ENCODE assay signal across 8 mouse cellular contexts in the genomic region with DNA sequence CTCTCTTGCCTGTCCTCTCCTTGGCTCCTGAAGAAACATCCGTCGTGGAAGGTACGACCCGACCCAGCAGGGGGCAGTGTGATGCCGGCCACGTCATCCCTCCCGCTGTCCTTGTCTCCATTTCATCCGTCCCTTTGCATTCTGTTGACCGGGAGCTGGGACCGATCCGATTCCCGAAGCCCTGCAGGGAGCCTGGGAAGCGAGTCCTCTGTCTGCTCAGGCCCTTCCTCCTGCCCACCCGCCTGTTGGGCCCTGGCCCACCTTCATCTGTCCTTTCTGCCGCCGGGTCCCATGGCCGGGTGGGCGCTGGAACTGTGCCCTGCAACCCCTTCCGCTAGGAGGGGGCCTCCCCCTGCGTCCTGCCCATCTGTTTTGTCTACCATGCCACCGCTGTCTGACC. TPM values are rescaled to one million over a fixed set of nuclear protein-coding genes. Genes with fewer than 3 reads are reported as not detected.
DNase-seq lines count a peak whose midpoint lies in the region; ATAC-seq and TF ChIP-seq lines count a peak whose summit lies in the region.

No protein-coding gene starts in this region.

- H3K4me1 ChIP-seq in hindbrain, embryonic 15.5 days (replicated peaks) = peaks cover 36% of the 10 kb centered on the region
- peaks cover 51% of the 10 kb centered on the region for H3K4me1 ChIP-seq in limb, embryonic 12.5 days (replicated peaks)
- H3K4me1 ChIP-seq in midbrain, postnatal 0 days (ENCODE audit: insufficient read depth, low read length) = 0 out of 2 replicates have a peak, but pooled peaks cover 3% of the 10 kb centered on the region

- H3K27me3 ChIP-seq in hindbrain, embryonic 15.5 days = no peaks in the 10 kb centered on the region
- H3K27me3 ChIP-seq in limb, embryonic 12.5 days = 0 out of 2 replicates have a peak, but pooled peaks cover 7% of the 10 kb centered on the region
- H3K27me3 ChIP-seq in midbrain, postnatal 0 days (ENCODE audit: insufficient read depth, low read length) = no peaks in the 10 kb centered on the region

- peak; percentile 15 for DNase-seq in CD4-positive, CD25-positive, alpha-beta regulatory T cell, adult 2 months (ENCODE audit: low read depth, low spot score)
- peak; percentile 84 to 85 for DNase-seq in cerebellum, postnatal 10 days
- DNase-seq in gastrocnemius, adult 2 months = peak; percentile 90
- peak; percentile 79 for DNase-seq in midbrain, postnatal 0 days (ENCODE audit: low spot score)
- DNase-seq in urinary bladder, postnatal 14 days (ENCODE audit: low spot score) = peak; percentile 77

- WGBS in hindbrain, embryonic 15.5 days = 26% methylated on average over 21 of the region's 21 CpGs
- 34% methylated on average over 21 of the region's 21 CpGs for WGBS in limb, embryonic 12.5 days
- WGBS in midbrain, postnatal 0 days = 28% methylated on average over 21 of the region's 21 CpGs

- intact Hi-C loops in gastrocnemius, adult 2 months (cut with DNase I) = no loop called here

- peak overlapping the region; percentile 87 for H3K27ac ChIP-seq in gastrocnemius, adult 2 months
- peak overlapping the region; percentile 32 for H3K27ac ChIP-seq in hindbrain, embryonic 15.5 days (replicated peaks)
- peak overlapping the region; percentile 66 for H3K27ac ChIP-seq in limb, embryonic 12.5 days
- 0 out of 2 replicates have a peak overlapping the region, but pooled peaks have one; percentile 13 for H3K27ac ChIP-seq in midbrain, postnatal 0 days (ENCODE audit: low read depth, low read length)

- H3K9ac ChIP-seq in hindbrain, embryonic 15.5 days = peak overlapping the region; percentile 34
- peak overlapping the region; percentile 47; the same call in 1 of the 2 replicates for H3K9ac ChIP-seq in limb, embryonic 12.5 days (replicated peaks)
- H3K9ac ChIP-seq in midbrain, postnatal 0 days (replicated peaks; ENCODE audit: low read length, poor library complexity, severe bottlenecking) = peak overlapping the region; percentile 25

- peak; percentile 90 for TF ChIP-seq CTCF in gastrocnemius, adult 2 months (IDR thresholded peaks at IDR 0.05)
- peak; percentile 86 for TF ChIP-seq CTCF in midbrain, postnatal 0 days (IDR thresholded peaks at IDR 0.05)

- H3K4me2 ChIP-seq in hindbrain, embryonic 15.5 days = peak overlapping the region; percentile 45
- peak overlapping the region; percentile 46 for H3K4me2 ChIP-seq in limb, embryonic 12.5 days
- peak overlapping the region; percentile 32 for H3K4me2 ChIP-seq in midbrain, postnatal 0 days (ENCODE audit: low read depth, low read length, poor library complexity, severe bottlenecking)

- no peak for ATAC-seq in CD4-positive, CD25-positive, alpha-beta regulatory T cell, adult 4 months
- ATAC-seq in hindbrain, embryonic 15.5 days (ENCODE audit: low FRiP score, low read depth) = no peak
- ATAC-seq in limb, embryonic 12.5 days (ENCODE audit: insufficient number of reproducible peaks, insufficient read depth, low FRiP score, low TSS enrichment, low read depth) = no peak
- no peak for ATAC-seq in midbrain, postnatal 0 days (ENCODE audit: low FRiP score)

- H3K4me3 ChIP-seq in gastrocnemius, adult 2 months = peak overlapping the region; percentile 74
- peak overlapping the region; percentile 7 for H3K4me3 ChIP-seq in hindbrain, embryonic 15.5 days
- H3K4me3 ChIP-seq in limb, embryonic 12.5 days (replicated peaks) = peak overlapping the region; percentile 26
- H3K4me3 ChIP-seq in midbrain, postnatal 0 days (ENCODE audit: low read depth, low read length) = 0 out of 2 replicates have a peak overlapping the region, but pooled peaks have one; percentile 6

- no peaks in the 10 kb centered on the region for H3K9me3 ChIP-seq in hindbrain, embryonic 15.5 days
- H3K9me3 ChIP-seq in limb, embryonic 12.5 days = no peaks in the 10 kb centered on the region
- no peaks in the 10 kb centered on the region for H3K9me3 ChIP-seq in midbrain, postnatal 0 days (ENCODE audit: low read length)

- H3K36me3 ChIP-seq in hindbrain, embryonic 15.5 days = peaks cover 10% of the 10 kb centered on the region
- peaks cover 17% of the 10 kb centered on the region for H3K36me3 ChIP-seq in limb, embryonic 12.5 days
- H3K36me3 ChIP-seq in midbrain, postnatal 0 days (ENCODE audit: insufficient read depth, low read length) = peaks cover 23% of the 10 kb centered on the region

RNA-seq across cellular contexts. Expression of a gene that starts 16.4 kb away (rescaled TPM):
- not detected for polyA plus RNA-seq in CD4-positive, CD25-positive, alpha-beta regulatory T cell, adult 4 months (2017; shearing (Covaris generic))
- total RNA-seq in gastrocnemius, adult 2 months (2021) = under 1 TPM; 0.33 to 0.67 TPM
- polyA plus RNA-seq in hindbrain, embryonic 15.5 days (2015; fragmentation: Nextera tagmentation; extraction: Ambion mirVana) = 25.6 and 25.9 TPM in 2 replicates
- polyA plus RNA-seq in limb, embryonic 12.5 days (2016; fragmentation: Nextera tagmentation; extraction: Ambion mirVana) = 20.9 and 22.2 TPM in 2 replicates
- total RNA-seq in midbrain, postnatal 0 days (2014; rRNA removed) = 43.8 and 46.9 TPM in 2 replicates
- polyA plus RNA-seq in midbrain, postnatal 0 days (2015; fragmentation: Nextera tagmentation; extraction: Ambion mirVana) = 21.5 and 22.3 TPM in 2 replicates

RNA-seq across cellular contexts. Expression of a gene that starts 41.9 kb away (rescaled TPM):
- polyA plus RNA-seq in CD4-positive, CD25-positive, alpha-beta regulatory T cell, adult 4 months (2017; shearing (Covaris generic)) = under 1 TPM in 1 of 2 experiments, not detected in 1; 0.28 TPM
- total RNA-seq in gastrocnemius, adult 2 months (2021) = 1 to 10 TPM; 4.4 to 6.4 TPM
- 32.5 and 32.8 TPM in 2 replicates for polyA plus RNA-seq in hindbrain, embryonic 15.5 days (2015; fragmentation: Nextera tagmentation; extraction: Ambion mirVana)
- 117 and 118 TPM in 2 replicates for polyA plus RNA-seq in limb, embryonic 12.5 days (2016; fragmentation: Nextera tagmentation; extraction: Ambion mirVana)
- 18.1 and 18.8 TPM in 2 replicates for total RNA-seq in midbrain, postnatal 0 days (2014; rRNA removed)
- polyA plus RNA-seq in midbrain, postnatal 0 days (2015; fragmentation: Nextera tagmentation; extraction: Ambion mirVana) = 14.8 and 17.8 TPM in 2 replicates

RNA-seq across cellular contexts. Expression of a gene that starts 58.1 kb away (rescaled TPM):
- polyA plus RNA-seq in CD4-positive, CD25-positive, alpha-beta regulatory T cell, adult 4 months (2017; shearing (Covaris generic)) = not detected
- total RNA-seq in gastrocnemius, adult 2 months (2021) = 1 to 10 TPM; 2.4 to 5.4 TPM
- 12.1 and 13.9 TPM in 2 replicates for polyA plus RNA-seq in hindbrain, embryonic 15.5 days (2015; fragmentation: Nextera tagmentation; extraction: Ambion mirVana)
- not detected in 2 replicates for polyA plus RNA-seq in limb, embryonic 12.5 days (2016; fragmentation: Nextera tagmentation; extraction: Ambion mirVana)
- 12.3 and 12.8 TPM in 2 replicates for total RNA-seq in midbrain, postnatal 0 days (2014; rRNA removed)
- 13.1 and 15.3 TPM in 2 replicates for polyA plus RNA-seq in midbrain, postnatal 0 days (2015; fragmentation: Nextera tagmentation; extraction: Ambion mirVana)

Comparison
In these comparisons a context has a peak if more than half of its experiments do, and no peak if none do; other contexts are left out.
1. DNase-seq: peak in every context shown above with its lines; median percentile 90 in gastrocnemius, adult 2 months; 84 in cerebellum, postnatal 10 days; 79 in midbrain, postnatal 0 days; 77 in urinary bladder, postnatal 14 days; 15 in CD4-positive, CD25-positive, alpha-beta regulatory T cell, adult 2 months.
2. H3K27ac ChIP-seq: peak in every context shown above with its lines; median percentile 87 in gastrocnemius, adult 2 months; 66 in limb, embryonic 12.5 days; 32 in hindbrain, embryonic 15.5 days; 13 in midbrain, postnatal 0 days.
3. H3K4me3 ChIP-seq: peak in every context shown above with its lines; median percentile 74 in gastrocnemius, adult 2 months; 26 in limb, embryonic 12.5 days; 7 in hindbrain, embryonic 15.5 days; 6 in midbrain, postnatal 0 days.
4. RNA of a gene that starts 16.4 kb away (polyA plus RNA-seq): 25.6 to 25.9 TPM in hindbrain, embryonic 15.5 days, 21.5 to 22.3 TPM in midbrain, postnatal 0 days and 20.9 to 22.2 TPM in limb, embryonic 12.5 days; not detected in CD4-positive, CD25-positive, alpha-beta regulatory T cell, adult 4 months; every median in the first group is over 10 times any median in the second.
5. RNA of a gene that starts 41.9 kb away (polyA plus RNA-seq): 117 to 118 TPM in limb, embryonic 12.5 days, 32.5 to 32.8 TPM in hindbrain, embryonic 15.5 days and 14.8 to 17.8 TPM in midbrain, postnatal 0 days; 0.28 TPM in CD4-positive, CD25-positive, alpha-beta regulatory T cell, adult 4 months; every median in the first group is over 10 times any median in the second.
6. RNA of a gene that starts 58.1 kb away (polyA plus RNA-seq): 13.1 to 15.3 TPM in midbrain, postnatal 0 days and 12.1 to 13.9 TPM in hindbrain, embryonic 15.5 days; not detected in CD4-positive, CD25-positive, alpha-beta regulatory T cell, adult 4 months and not detected in limb, embryonic 12.5 days; every median in the first group is over 10 times any median in the second.
7. Peak in every context shown above with its lines, with median percentiles within 50 percentile points of each other: H3K4me2 ChIP-seq and H3K9ac ChIP-seq.